Mouse (Mus musculus) liver, postnatal 0 days (tissue): ENCODE data around the gene Atrnl1.

ENCODE experiments used
- CTCF ChIP-seq: sonication (generic); IDR thresholded peaks from 2 replicates; pipeline ENCODE4 v1.5.1; 2016; ENCODE audit warnings: antibody characterized with exemption, low read depth
- EP300 ChIP-seq: IDR thresholded peaks from 2 replicates; pipeline ENCODE4 v1.6.1; 2016; ENCODE audit warnings: antibody characterized with exemption, low read depth, mild to moderate bottlenecking

DNA sequence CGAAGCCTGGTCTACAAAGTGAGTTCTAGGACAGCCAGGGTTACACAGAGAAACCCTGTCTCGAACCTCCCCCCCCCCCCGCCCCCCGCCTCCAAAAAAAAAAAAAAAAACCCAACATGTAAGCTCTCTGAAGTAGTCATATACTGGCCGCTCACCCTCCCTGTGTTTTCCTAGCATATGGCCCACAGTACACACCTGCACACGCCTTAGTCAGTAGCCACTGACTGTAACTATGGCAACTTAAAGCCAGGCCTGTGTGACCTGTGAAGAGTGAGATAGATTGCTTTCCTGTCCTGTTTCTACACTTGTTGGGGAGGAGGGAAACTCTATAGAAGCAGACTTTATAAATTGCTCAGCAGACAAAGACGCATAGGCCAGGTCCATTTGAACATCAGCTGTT lies 239.1 kb downstream of the Atrnl1 start:
- no peak for TF ChIP-seq CTCF
- TF ChIP-seq EP300 = no peak
